In the genomic region with DNA sequence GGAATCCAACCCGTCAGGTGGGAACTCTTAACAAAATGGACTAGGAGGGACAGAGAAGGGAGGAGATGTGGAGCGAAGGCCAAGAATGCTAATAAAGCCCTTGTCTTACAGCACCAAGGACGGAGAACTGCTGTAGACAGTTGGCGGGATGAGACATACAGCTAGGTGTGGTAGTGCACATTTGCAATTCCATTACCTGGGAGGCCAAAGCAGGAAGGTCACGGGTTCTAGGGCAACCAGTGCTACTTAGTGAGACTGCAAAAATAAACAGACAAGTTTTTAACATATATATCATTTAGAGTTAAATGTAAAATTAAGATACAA, we compare ENCODE assay signal across 8 mouse cellular contexts. TPM values are rescaled to one million over a fixed set of nuclear protein-coding genes. Genes with fewer than 3 reads are reported as not detected.
DNase-seq lines count a peak whose midpoint lies in the region; ATAC-seq lines count a peak whose summit lies in the region.

No protein-coding gene starts in this region.

- H3K4me1 ChIP-seq in lung, embryonic 16.5 days (replicated peaks; ENCODE audit: control insufficient read depth, insufficient read depth, low read length) = peaks cover 5% of the 10 kb centered on the region
- peaks cover 3% of the 10 kb centered on the region; the same call in 1 of the 2 replicates for H3K4me1 ChIP-seq in forebrain, embryonic 16.5 days (replicated peaks; ENCODE audit: control insufficient read depth, insufficient read depth, low read length)
- peaks cover 23% of the 10 kb centered on the region for H3K4me1 ChIP-seq in liver, embryonic 11.5 days (replicated peaks; ENCODE audit: control insufficient read depth, insufficient read depth, low read length)
- no peaks in the 10 kb centered on the region for H3K4me1 ChIP-seq in stomach, embryonic 14.5 days (ENCODE audit: control insufficient read depth, insufficient read depth, low read length)

- no peak for DNase-seq in lung, postnatal 10 days
- no peak for DNase-seq in liver, embryonic 11.5 days (ENCODE audit: low spot score)
- DNase-seq in cerebellum, postnatal 10 days = no peak
- DNase-seq in adrenal gland, adult 2 months = no peak

- no peak; the same call in 1 of the 2 replicates for ATAC-seq in lung, embryonic 16.5 days (ENCODE audit: low read depth)
- ATAC-seq in forebrain, embryonic 16.5 days = no peak
- no peak for ATAC-seq in liver, embryonic 11.5 days (replicated peaks; ENCODE audit: low FRiP score)
- peak; percentile 15; the same call in 1 of the 2 replicates for ATAC-seq in stomach, embryonic 14.5 days (ENCODE audit: insufficient number of reproducible peaks, insufficient read depth, low FRiP score, low read depth)
- ATAC-seq in granulocyte monocyte progenitor cell, adult 5-6 weeks (replicated peaks; ENCODE audit: poor library complexity, severe bottlenecking) = no peak

- H3K4me2 ChIP-seq in lung, embryonic 16.5 days (ENCODE audit: low read depth, low read length) = peak overlapping the region; percentile 61
- H3K4me2 ChIP-seq in forebrain, embryonic 16.5 days (ENCODE audit: low read length) = no peak overlapping the region
- peak overlapping the region; percentile 54 for H3K4me2 ChIP-seq in liver, embryonic 11.5 days
- H3K4me2 ChIP-seq in stomach, embryonic 14.5 days (replicated peaks; ENCODE audit: low read depth, low read length) = peak overlapping the region; percentile 30

- H3K9me3 ChIP-seq in lung, embryonic 16.5 days (ENCODE audit: control insufficient read depth, low read length) = no peaks in the 10 kb centered on the region
- H3K9me3 ChIP-seq in forebrain, embryonic 16.5 days (ENCODE audit: control insufficient read depth, low read length) = no peaks in the 10 kb centered on the region
- H3K9me3 ChIP-seq in liver, embryonic 11.5 days (ENCODE audit: control insufficient read depth, low read length) = no peaks in the 10 kb centered on the region
- H3K9me3 ChIP-seq in stomach, embryonic 14.5 days (ENCODE audit: control insufficient read depth, low read depth, low read length) = no peaks in the 10 kb centered on the region

- H3K4me3 ChIP-seq in lung, embryonic 16.5 days (ENCODE audit: low read length) = peak overlapping the region; percentile 40
- no peak overlapping the region for H3K4me3 ChIP-seq in forebrain, embryonic 16.5 days (replicated peaks; ENCODE audit: low read length)
- H3K4me3 ChIP-seq in liver, embryonic 11.5 days (ENCODE audit: low read depth, low read length) = no peak overlapping the region
- H3K4me3 ChIP-seq in stomach, embryonic 14.5 days (ENCODE audit: low read depth, low read length) = no peak overlapping the region; the same call in 1 of the 2 replicates

- no peaks in the 10 kb centered on the region for H3K36me3 ChIP-seq in lung, embryonic 16.5 days (ENCODE audit: control insufficient read depth, insufficient read depth, low read length)
- no peaks in the 10 kb centered on the region for H3K36me3 ChIP-seq in forebrain, embryonic 16.5 days (ENCODE audit: control insufficient read depth, insufficient read depth)
- no peaks in the 10 kb centered on the region for H3K36me3 ChIP-seq in liver, embryonic 11.5 days (ENCODE audit: control insufficient read depth, insufficient read depth, low read length)
- H3K36me3 ChIP-seq in stomach, embryonic 14.5 days (ENCODE audit: control insufficient read depth, insufficient read depth, low read length) = no peaks in the 10 kb centered on the region

- H3K9ac ChIP-seq in lung, embryonic 16.5 days (ENCODE audit: low read length) = peak overlapping the region; percentile 58
- H3K9ac ChIP-seq in forebrain, embryonic 16.5 days (replicated peaks; ENCODE audit: low read depth, low read length) = 0 out of 2 replicates have a peak overlapping the region, but pooled peaks have one; percentile 24
- H3K9ac ChIP-seq in liver, embryonic 11.5 days (ENCODE audit: low read depth, low read length) = peak overlapping the region; percentile 5; the same call in 1 of the 2 replicates
- H3K9ac ChIP-seq in stomach, embryonic 14.5 days (replicated peaks; ENCODE audit: low read depth, low read length) = no peak overlapping the region

- WGBS in lung, embryonic 16.5 days = 29% methylated on average over 5 of the region's 5 CpGs
- WGBS in forebrain, embryonic 16.5 days = 54% methylated on average over 5 of the region's 5 CpGs
- WGBS in liver, embryonic 11.5 days = 60% methylated on average over 5 of the region's 5 CpGs
- 37% methylated on average over 5 of the region's 5 CpGs for WGBS in stomach, embryonic 14.5 days

- peak overlapping the region; percentile 39 for H3K27ac ChIP-seq in lung, embryonic 16.5 days (ENCODE audit: low read length)
- no peak overlapping the region for H3K27ac ChIP-seq in forebrain, embryonic 16.5 days (ENCODE audit: low read length)
- H3K27ac ChIP-seq in liver, embryonic 11.5 days (ENCODE audit: low read depth, low read length) = no peak overlapping the region
- peak overlapping the region; percentile 82 for H3K27ac ChIP-seq in stomach, embryonic 14.5 days (ENCODE audit: low read length)

- no peaks in the 10 kb centered on the region for H3K27me3 ChIP-seq in lung, embryonic 16.5 days (ENCODE audit: control insufficient read depth, insufficient read depth, low read depth, low read length)
- H3K27me3 ChIP-seq in forebrain, embryonic 16.5 days (replicated peaks; ENCODE audit: control insufficient read depth, insufficient read depth, low read length) = no peaks in the 10 kb centered on the region
- no peaks in the 10 kb centered on the region for H3K27me3 ChIP-seq in liver, embryonic 11.5 days (replicated peaks; ENCODE audit: control insufficient read depth, insufficient read depth, low read length)
- H3K27me3 ChIP-seq in stomach, embryonic 14.5 days (ENCODE audit: control insufficient read depth, insufficient read depth, low read length) = no peaks in the 10 kb centered on the region

RNA-seq across cellular contexts. Expression of gene Thumpd3, which starts 7.3 kb away (rescaled TPM):
- polyA plus RNA-seq in lung, embryonic 16.5 days (2015; fragmentation: Nextera tagmentation; extraction: Ambion mirVana) = 43.7 TPM in 2 replicates
- polyA plus RNA-seq in forebrain, embryonic 16.5 days (2015; fragmentation: Nextera tagmentation; extraction: Ambion mirVana) = 65.0 and 66.8 TPM in 2 replicates
- 70.5 and 72.5 TPM in 2 replicates for polyA plus RNA-seq in liver, embryonic 11.5 days (2014; fragmentation: Nextera tagmentation; extraction: Ambion mirVana)
- polyA plus RNA-seq in stomach, embryonic 14.5 days (2014; fragmentation: Nextera tagmentation; extraction: Ambion mirVana) = 42.6 and 47.0 TPM in 2 replicates
- 52.4 and 77.4 TPM in 2 replicates for total RNA-seq in granulocyte monocyte progenitor cell, adult 5-6 weeks (2014; fragmentation: Nextera tagmentation)
- 51.5 and 73.9 TPM in 2 replicates for total RNA-seq in granulocyte monocyte progenitor cell, adult 5-6 weeks (2017)
- total RNA-seq in adrenal gland, adult 2 months (2021) = 10 to 100 TPM; 32.7 to 35.2 TPM
- 2.8 and 3.0 TPM in 2 replicates for polyA plus RNA-seq in adrenal gland, adult 2 months (2012; rRNA removed)

RNA-seq across cellular contexts. Expression of gene Setd5, which starts 38.5 kb away (rescaled TPM):
- 72.1 and 75.6 TPM in 2 replicates for polyA plus RNA-seq in lung, embryonic 16.5 days (2015; fragmentation: Nextera tagmentation; extraction: Ambion mirVana)
- polyA plus RNA-seq in forebrain, embryonic 16.5 days (2015; fragmentation: Nextera tagmentation; extraction: Ambion mirVana) = 52.2 and 55.4 TPM in 2 replicates
- 56.8 and 58.6 TPM in 2 replicates for polyA plus RNA-seq in liver, embryonic 11.5 days (2014; fragmentation: Nextera tagmentation; extraction: Ambion mirVana)
- 114 and 123 TPM in 2 replicates for polyA plus RNA-seq in stomach, embryonic 14.5 days (2014; fragmentation: Nextera tagmentation; extraction: Ambion mirVana)
- total RNA-seq in granulocyte monocyte progenitor cell, adult 5-6 weeks (2014; fragmentation: Nextera tagmentation) = 114 and 124 TPM in 2 replicates
- 64.8 and 64.9 TPM in 2 replicates for total RNA-seq in granulocyte monocyte progenitor cell, adult 5-6 weeks (2017)
- total RNA-seq in adrenal gland, adult 2 months (2021) = 10 to 100 TPM; 72.0 to 96.9 TPM
- polyA plus RNA-seq in adrenal gland, adult 2 months (2012; rRNA removed) = 22.8 and 24.3 TPM in 2 replicates

Comparison
In these comparisons a context has a peak if more than half of its experiments do, and no peak if none do; other contexts are left out.
1. H3K27ac ChIP-seq: peak in lung, embryonic 16.5 days (single experiment) and stomach, embryonic 14.5 days (single experiment); none in forebrain, embryonic 16.5 days (single experiment) and liver, embryonic 11.5 days (single experiment).
2. RNA of gene Thumpd3, which starts 7.3 kb away (polyA plus RNA-seq): 70.5 to 72.5 TPM in liver, embryonic 11.5 days, 65.0 to 66.8 TPM in forebrain, embryonic 16.5 days, 43.7 TPM in lung, embryonic 16.5 days and 42.6 to 47.0 TPM in stomach, embryonic 14.5 days; 2.8 to 3.0 TPM in adrenal gland, adult 2 months; every median in the first group is over 10 times any median in the second.